Mouse (Mus musculus) ES-E14 (cell line): ENCODE measurements around the gene Tmem170b.

Experiments used
- CHD2 ChIP-seq: IDR thresholded peaks from 2 replicates; pipeline ENCODE4 v1.6.1; 2014; ENCODE audit warnings: mild to moderate bottlenecking, low read depth, low read length, inconsistent platforms
- HCFC1 ChIP-seq: IDR thresholded peaks from 2 replicates; pipeline ENCODE4 v1.6.1; 2012; ENCODE audit warnings: low read length, inconsistent platforms, borderline replicate concordance; ENCODE audit not compliant: insufficient read depth
- MAFK ChIP-seq: IDR thresholded peaks from 2 replicates; pipeline ENCODE4 v1.6.1; 2014; ENCODE audit warnings: mild to moderate bottlenecking, low read depth, low read length, inconsistent platforms; ENCODE audit not compliant: insufficient read depth
- ZC3H11A ChIP-seq: IDR thresholded peaks from 2 replicates; pipeline ENCODE4 v1.6.1; 2012; ENCODE audit warnings: low read depth, mild to moderate bottlenecking, inconsistent platforms, low read length, borderline replicate concordance
- ZNF384 ChIP-seq: IDR thresholded peaks from 2 replicates; pipeline ENCODE4 v1.6.1; 2012; ENCODE audit warnings: low read depth, low read length, inconsistent platforms

DNA sequence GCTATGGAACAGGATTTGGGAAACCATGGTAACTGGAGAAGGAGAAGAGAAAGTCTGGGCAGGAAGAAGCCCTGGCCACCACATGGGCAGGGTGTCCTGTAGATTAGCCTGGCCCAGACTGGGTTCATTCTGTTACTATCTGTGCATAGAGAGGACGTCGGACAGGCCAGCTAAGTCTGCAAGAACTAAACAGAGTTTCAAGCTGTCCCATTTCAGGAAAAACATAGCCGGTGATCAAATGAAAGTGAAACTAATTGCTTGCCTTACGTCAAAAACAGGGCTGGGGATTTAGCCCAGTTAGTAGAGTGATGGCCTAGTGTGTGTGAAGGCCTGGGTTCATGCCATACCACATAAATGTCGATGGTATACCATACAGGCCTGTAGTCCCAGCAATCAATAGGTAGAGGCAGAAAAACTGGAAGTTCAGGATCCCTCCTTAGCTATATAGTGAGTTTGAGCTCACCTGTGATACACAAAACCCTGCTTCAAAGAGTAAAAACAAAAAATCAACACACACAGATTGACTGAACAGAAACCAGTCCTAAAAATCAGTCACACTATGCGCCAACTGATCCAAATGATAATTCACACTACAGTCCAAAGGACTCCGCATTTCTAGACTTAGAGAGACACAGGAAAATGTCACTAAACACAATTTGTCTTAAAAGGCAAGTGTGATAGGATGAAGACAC lies 21.9 kb upstream of the Tmem170b start:
- TF ChIP-seq MAFK, result no peak
- TF ChIP-seq ZNF384, result no peak
- TF ChIP-seq ZC3H11A, result no peak
- TF ChIP-seq CHD2, result no peak
- no peak for TF ChIP-seq HCFC1
